Mouse (Mus musculus): ENCODE results near the gene Cpn1. TPM values are rescaled to one million over a fixed set of nuclear protein-coding genes. Genes with fewer than 3 reads are reported as not detected.

The Cpn1 gene
- polyA plus RNA-seq, 1 experiment from 2014 or later = 0.26 TPM

GRCm38 (mm10) chr19:44007186-44007585, 20.8 kb upstream of the Cpn1 start:
- Histone ChIP-seq H3K4me2 (replicated peaks) (no peak overlapping the region), H3K27me3 (no peaks in the 10 kb centered on the region), H3K4me1 (no peaks in the 10 kb centered on the region), H3K4me3 (no peak overlapping the region), H3K36me3 (no peaks in the 10 kb centered on the region), H3K9me3 (replicated peaks) (no peaks in the 10 kb centered on the region), H3K9ac (no peak overlapping the region), H3K27ac (no peak overlapping the region)
- ATAC-seq (ENCODE audit: low FRiP score) = no peak
- 64% methylated on average over 12 of the region's 12 CpGs for WGBS

DNA sequence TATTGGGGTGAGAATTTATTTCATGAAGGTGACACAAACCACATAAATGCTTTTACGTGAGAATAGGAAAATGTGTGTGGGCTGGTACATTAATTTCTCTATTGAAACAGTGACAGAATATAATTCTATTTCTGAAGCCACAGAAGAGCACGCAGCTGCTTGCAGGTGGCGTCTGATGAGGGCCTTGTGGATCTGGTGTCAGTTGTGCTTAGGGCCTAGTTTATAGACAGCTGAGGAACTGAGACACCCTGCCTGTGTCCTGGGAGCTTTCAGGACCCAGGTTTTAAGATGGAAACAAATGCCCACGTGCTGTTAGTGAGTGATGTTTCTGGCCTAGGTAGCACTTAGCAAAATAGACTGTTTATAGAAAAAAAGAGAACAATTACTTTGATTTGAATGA, 18.7 kb upstream of the Cpn1 start:
- Histone ChIP-seq H3K27ac (no peak overlapping the region), H3K4me2 (replicated peaks) (no peak overlapping the region), H3K36me3 (no peaks in the 10 kb centered on the region), H3K4me3 (no peak overlapping the region), H3K9me3 (replicated peaks) (no peaks in the 10 kb centered on the region), H3K27me3 (no peaks in the 10 kb centered on the region), H3K4me1 (no peaks in the 10 kb centered on the region), H3K9ac (no peak overlapping the region)
- whole genome bisulfite sequencing = 78% methylated on average over 4 of the region's 4 CpGs
- ATAC-seq (ENCODE audit: low FRiP score) = no peak

DNA sequence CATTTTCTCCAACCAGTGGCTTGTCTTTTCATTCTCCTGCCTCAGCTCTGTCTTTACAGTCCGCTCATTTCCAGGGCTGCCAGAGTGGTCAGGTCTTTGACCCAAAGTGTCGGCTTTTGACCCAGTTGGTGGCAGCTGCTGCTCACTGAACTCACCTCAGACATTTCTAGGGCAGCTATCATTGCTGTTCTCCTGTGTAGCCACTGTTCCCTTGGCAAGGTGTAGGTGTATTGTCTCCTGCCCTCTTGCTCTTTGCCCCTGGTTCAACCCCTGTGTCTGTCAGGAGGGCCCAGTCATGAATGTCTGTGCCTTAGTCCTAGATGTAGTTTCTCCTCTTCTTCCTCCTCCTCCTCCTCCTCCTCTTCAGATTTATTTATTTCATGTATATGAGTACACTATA, 17.9 kb upstream of the Cpn1 start:
- no peak for ATAC-seq (ENCODE audit: low FRiP score)
- Histone ChIP-seq H3K36me3 (no peaks in the 10 kb centered on the region), H3K27me3 (no peaks in the 10 kb centered on the region), H3K9me3 (replicated peaks) (no peaks in the 10 kb centered on the region), H3K27ac (no peak overlapping the region), H3K4me3 (no peak overlapping the region), H3K4me2 (replicated peaks) (no peak overlapping the region), H3K9ac (no peak overlapping the region), H3K4me1 (no peaks in the 10 kb centered on the region)
- 90% methylated on average over 2 of the region's 2 CpGs for WGBS

- no peak overlapping the region for H3K27ac ChIP-seq
- no peaks in the 10 kb centered on the region for H3K27me3 ChIP-seq
- no peak for ATAC-seq (ENCODE audit: low FRiP score)
- H3K4me2 ChIP-seq (replicated peaks) = no peak overlapping the region
- WGBS = 78% methylated on average over 5 of the region's 5 CpGs
- no peaks in the 10 kb centered on the region for H3K4me1 ChIP-seq
- no peaks in the 10 kb centered on the region for H3K36me3 ChIP-seq
- H3K4me3 ChIP-seq = no peak overlapping the region
- no peak overlapping the region for H3K9ac ChIP-seq
- H3K9me3 ChIP-seq (replicated peaks) = no peaks in the 10 kb centered on the region
These were observed 14.4 kb upstream of the Cpn1 start for GRCm38 (mm10) chr19:44000720-44001119.

DNA sequence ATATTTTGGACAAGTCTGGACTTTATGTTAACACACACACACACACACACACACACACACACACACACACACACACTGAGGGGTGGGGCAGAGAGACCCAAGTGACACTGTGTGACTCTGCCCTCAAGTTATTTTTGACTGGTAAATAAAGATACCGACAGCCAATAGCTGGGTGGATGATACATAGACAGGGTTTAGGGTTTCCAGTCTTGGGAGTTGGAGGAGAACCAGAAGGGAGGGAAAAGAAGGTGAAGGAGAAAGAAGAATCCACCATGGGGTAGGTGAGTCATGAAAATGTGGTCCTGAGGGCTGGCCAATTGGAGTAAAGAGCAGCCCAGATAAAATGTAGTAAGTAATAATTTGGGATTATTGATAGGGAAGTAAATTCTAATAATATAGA, 13.7 kb upstream of the Cpn1 start:
- Histone ChIP-seq H3K27me3 (no peaks in the 10 kb centered on the region), H3K9ac (no peak overlapping the region), H3K4me3 (no peak overlapping the region), H3K36me3 (no peaks in the 10 kb centered on the region), H3K4me1 (no peaks in the 10 kb centered on the region), H3K27ac (no peak overlapping the region), H3K4me2 (replicated peaks) (no peak overlapping the region), H3K9me3 (replicated peaks) (no peaks in the 10 kb centered on the region)
- 84% methylated on average over 1 of the region's 1 CpGs for WGBS
- ATAC-seq (ENCODE audit: low FRiP score) = no peak

GRCm38 (mm10) chr19:43998802-43999527, 12.6 kb upstream of the Cpn1 start:
- no peak for ATAC-seq (ENCODE audit: low FRiP score)
- 89% methylated on average over 11 of the region's 11 CpGs for WGBS

GRCm38 (mm10) chr19:43998101-43998500, 11.7 kb upstream of the Cpn1 start:
- Histone ChIP-seq H3K4me1 (no peaks in the 10 kb centered on the region), H3K27ac (no peak overlapping the region), H3K9me3 (replicated peaks) (no peaks in the 10 kb centered on the region), H3K36me3 (no peaks in the 10 kb centered on the region), H3K9ac (no peak overlapping the region), H3K4me3 (no peak overlapping the region), H3K4me2 (replicated peaks) (no peak overlapping the region), H3K27me3 (no peaks in the 10 kb centered on the region)
- 82% methylated on average over 10 of the region's 10 CpGs for WGBS
- no peak for ATAC-seq (ENCODE audit: low FRiP score)

More at GRCm38 (mm10) chr19:43998802-43999527, 12.6 kb upstream of the Cpn1 start:
- no peaks in the 10 kb centered on the region for H3K36me3 ChIP-seq
- H3K27ac ChIP-seq = no peak overlapping the region
- no peak overlapping the region for H3K9ac ChIP-seq
- H3K4me3 ChIP-seq = no peak overlapping the region
- no peak overlapping the region for H3K4me2 ChIP-seq (replicated peaks)
- no peaks in the 10 kb centered on the region for H3K4me1 ChIP-seq
- no peaks in the 10 kb centered on the region for H3K9me3 ChIP-seq (replicated peaks)
- H3K27me3 ChIP-seq = no peaks in the 10 kb centered on the region

GRCm38 (mm10) chr19:43995427-43995826, 9.1 kb upstream of the Cpn1 start:
- no peak overlapping the region for H3K9ac ChIP-seq
- 85% methylated on average over 7 of the region's 7 CpGs for WGBS
- no peaks in the 10 kb centered on the region for H3K9me3 ChIP-seq (replicated peaks)
- H3K27ac ChIP-seq = no peak overlapping the region
- H3K4me1 ChIP-seq = no peaks in the 10 kb centered on the region
- no peak overlapping the region for H3K4me3 ChIP-seq
- H3K36me3 ChIP-seq = no peaks in the 10 kb centered on the region
- ATAC-seq (ENCODE audit: low FRiP score) = no peak
- no peaks in the 10 kb centered on the region for H3K27me3 ChIP-seq
- no peak overlapping the region for H3K4me2 ChIP-seq (replicated peaks)

GRCm38 (mm10) chr19:43992464-43992863, 6.1 kb upstream of the Cpn1 start:
- no peak overlapping the region for H3K9ac ChIP-seq
- H3K27me3 ChIP-seq = no peaks in the 10 kb centered on the region
- WGBS = 69% methylated on average over 4 of the region's 4 CpGs
- no peak for ATAC-seq (ENCODE audit: low FRiP score)
- no peak overlapping the region for H3K4me3 ChIP-seq
- no peaks in the 10 kb centered on the region for H3K4me1 ChIP-seq
- H3K9me3 ChIP-seq (replicated peaks) = no peaks in the 10 kb centered on the region
- H3K27ac ChIP-seq = no peak overlapping the region
- no peaks in the 10 kb centered on the region for H3K36me3 ChIP-seq
- no peak overlapping the region for H3K4me2 ChIP-seq (replicated peaks)

GRCm38 (mm10) chr19:43990362-43990761, 4.0 kb upstream of the Cpn1 start:
- WGBS = 81% methylated on average over 8 of the region's 8 CpGs
- Histone ChIP-seq H3K27ac (no peak overlapping the region), H3K27me3 (peaks cover 8% of the 10 kb centered on the region), H3K9me3 (replicated peaks) (no peaks in the 10 kb centered on the region), H3K4me2 (replicated peaks) (no peak overlapping the region), H3K4me3 (no peak overlapping the region), H3K9ac (no peak overlapping the region), H3K4me1 (peaks cover 7% of the 10 kb centered on the region; the same call in 1 of the 2 replicates), H3K36me3 (no peaks in the 10 kb centered on the region)
- ATAC-seq (ENCODE audit: low FRiP score) = no peak

DNA sequence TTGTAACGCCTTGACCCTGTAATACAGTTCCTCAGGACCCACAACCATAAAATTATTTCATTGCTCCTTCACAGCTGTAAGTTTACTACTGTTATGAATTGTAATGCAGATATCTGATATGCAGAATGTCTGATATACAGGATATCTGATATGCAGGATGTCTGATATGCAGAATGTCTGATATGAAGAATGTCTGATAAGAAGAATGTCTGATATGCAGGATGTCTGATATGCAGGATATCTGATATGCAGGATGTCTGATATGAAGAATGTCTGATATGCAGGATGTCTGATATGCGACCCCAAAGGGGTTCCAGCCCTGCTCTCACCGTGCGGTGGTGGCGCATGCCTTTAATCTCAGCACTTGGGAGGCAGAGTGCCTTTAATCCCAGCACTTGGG, 4.4 kb downstream of the Cpn1 start:
- WGBS = 86% methylated on average over 5 of the region's 5 CpGs
- Histone ChIP-seq H3K4me2 (replicated peaks) (no peak overlapping the region), H3K27me3 (peaks cover 13% of the 10 kb centered on the region), H3K4me1 (peaks cover 7% of the 10 kb centered on the region; the same call in 1 of the 2 replicates), H3K27ac (no peak overlapping the region), H3K4me3 (no peak overlapping the region), H3K36me3 (no peaks in the 10 kb centered on the region), H3K9me3 (replicated peaks) (no peaks in the 10 kb centered on the region), H3K9ac (no peak overlapping the region)
- no peak for ATAC-seq (ENCODE audit: low FRiP score)

DNA sequence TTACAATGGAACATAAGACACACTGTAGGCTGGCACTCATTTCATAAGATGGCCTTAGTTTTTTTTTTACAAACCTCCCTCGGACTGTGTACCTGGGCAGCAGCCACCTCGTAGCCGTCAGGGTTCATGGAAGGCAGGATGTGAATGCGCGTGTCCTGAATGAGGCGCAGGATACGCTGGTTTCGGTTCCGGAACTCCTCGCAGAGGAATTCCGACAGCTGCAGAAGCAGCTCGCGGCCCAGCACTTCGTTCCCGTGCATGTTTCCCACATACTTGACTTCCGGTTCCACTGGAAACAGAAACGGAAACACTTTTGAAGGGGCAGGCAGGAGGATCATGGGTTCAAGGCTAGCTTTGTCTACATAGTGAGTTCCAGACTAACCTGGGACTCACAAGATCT, 5.6 kb downstream of the Cpn1 start:
- Histone ChIP-seq H3K36me3 (no peaks in the 10 kb centered on the region), H3K9ac (no peak overlapping the region), H3K27ac (no peak overlapping the region), H3K4me2 (replicated peaks) (no peak overlapping the region), H3K4me3 (no peak overlapping the region), H3K9me3 (replicated peaks) (no peaks in the 10 kb centered on the region), H3K27me3 (peaks cover 8% of the 10 kb centered on the region), H3K4me1 (no peaks in the 10 kb centered on the region)
- ATAC-seq (ENCODE audit: low FRiP score) = no peak
- WGBS = 96% methylated on average over 17 of the region's 17 CpGs

DNA sequence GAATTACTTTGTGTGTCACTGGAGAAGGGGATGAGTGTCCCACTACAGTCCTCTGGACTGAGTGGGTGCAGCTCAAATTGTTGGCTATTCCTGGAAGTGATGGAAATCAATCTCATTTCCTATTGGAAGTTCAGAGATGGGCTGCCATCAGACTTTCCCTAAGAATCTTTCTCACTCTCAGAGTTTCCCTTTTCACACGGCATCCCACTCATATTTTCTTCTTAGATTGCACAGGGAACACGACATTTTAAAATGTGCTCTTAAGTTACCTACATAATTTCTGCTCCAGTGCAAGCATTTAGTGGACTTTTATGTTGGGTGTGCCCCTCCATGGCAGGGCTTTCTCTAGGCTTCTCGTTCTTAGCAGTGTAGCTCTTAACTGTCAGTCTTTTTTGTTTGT, 8.6 kb downstream of the Cpn1 start:
- ATAC-seq (ENCODE audit: low FRiP score) = no peak
- no peak overlapping the region for H3K9ac ChIP-seq
- H3K4me2 ChIP-seq (replicated peaks) = no peak overlapping the region
- H3K4me3 ChIP-seq = no peak overlapping the region
- no peaks in the 10 kb centered on the region for H3K27me3 ChIP-seq
- H3K27ac ChIP-seq = no peak overlapping the region
- no peaks in the 10 kb centered on the region for H3K36me3 ChIP-seq
- H3K4me1 ChIP-seq = no peaks in the 10 kb centered on the region
- H3K9me3 ChIP-seq (replicated peaks) = no peaks in the 10 kb centered on the region
- 91% methylated on average over 3 of the region's 3 CpGs for WGBS

Measured in hindbrain, embryonic 12.5 days (tissue).